Mouse (Mus musculus) limb, embryonic 11.5 days (tissue): ENCODE measurements around the gene Aldh1l1. TPM values are rescaled to one million over a fixed set of nuclear protein-coding genes. Genes with fewer than 3 reads are reported as not detected.

ENCODE experiments used
- ATAC-seq: fragments of 200-750 bp; cut with Nextera tagmentation; 2 replicates; pipeline ENCODE4 v1.8.0; 2017; ENCODE audit warnings: low read depth; ENCODE audit not compliant: insufficient number of reproducible peaks, low FRiP score, low TSS enrichment
- DNase-seq: peaks from one replicate; pipeline ENCODE4 v3.0.0-alpha.2; 2015; ENCODE audit warnings: low spot score
- H3K27ac ChIP-seq: fragments of 300-500 bp; sonication (generic); replicated peaks from 2 replicates; pipeline ENCODE4 v1.5.1; 2014; ENCODE audit warnings: low read depth, mild to moderate bottlenecking, low read length
- H3K27me3 ChIP-seq: fragments of 300-500 bp; sonication (generic); 2 replicates; pipeline ENCODE4 v1.6.1; 2014; ENCODE audit warnings: mild to moderate bottlenecking, low read length, mixed read lengths; ENCODE audit not compliant: control insufficient read depth, insufficient read depth
- H3K36me3 ChIP-seq: fragments of 300-500 bp; sonication (generic); 2 replicates; pipeline ENCODE4 v1.6.1; 2014; ENCODE audit warnings: mild to moderate bottlenecking, low read length, moderate library complexity, mixed read lengths; ENCODE audit not compliant: control insufficient read depth, insufficient read depth
- H3K4me1 ChIP-seq: fragments of 300-500 bp; sonication (generic); 2 replicates; pipeline ENCODE4 v1.6.1; 2014; ENCODE audit warnings: low read length, mixed read lengths; ENCODE audit not compliant: control insufficient read depth, insufficient read depth
- H3K4me2 ChIP-seq: fragments of 300-500 bp; sonication (generic); 2 replicates; pipeline ENCODE4 v1.6.1; 2014; ENCODE audit warnings: low read depth, mild to moderate bottlenecking, moderate library complexity; ENCODE audit not compliant: severe bottlenecking
- H3K4me3 ChIP-seq: fragments of 300-500 bp; sonication (generic); 2 replicates; pipeline ENCODE4 v1.5.1; 2014; ENCODE audit warnings: low read depth, low read length
- H3K9ac ChIP-seq: fragments of 300-500 bp; sonication (generic); 2 replicates; pipeline ENCODE4 v1.6.1; 2014; ENCODE audit warnings: mild to moderate bottlenecking, low read length
- H3K9me3 ChIP-seq: fragments of 300-500 bp; sonication (generic); 2 replicates; pipeline ENCODE4 v1.6.1; 2016; ENCODE audit warnings: low read length; ENCODE audit not compliant: control insufficient read depth
- WGBS: fragments of 180-500 bp; shearing (Covaris S2); extraction: QIAGEN DNeasy Blood & Tissue Kit; methylation state at CpG from one replicate; pipeline ENCODE4 v1.1.7; 2014; 5-methylcytosine and 5-hydroxymethylcytosine counted together
- polyA plus RNA-seq: library from polyadenylated mRNA; unstranded; fragments of >200 nt; fragmentation: Nextera tagmentation; extraction: Ambion mirVana; gene quantifications from 2 replicates; pipeline ENCODE4 v1.2.1, GENCODE M21; 2014

Gene Aldh1l1
- polyA plus RNA-seq, 1 experiment from 2014 or later, result 0.57 TPM

- Histone ChIP-seq H3K9ac (no peak overlapping the region), H3K4me3 (no peak overlapping the region), H3K4me2 (no peak overlapping the region), H3K36me3 (no peaks in the 10 kb centered on the region), H3K27me3 (no peaks in the 10 kb centered on the region), H3K27ac (no peak overlapping the region), H3K4me1 (no peaks in the 10 kb centered on the region), H3K9me3 (no peaks in the 10 kb centered on the region)
- no peak for ATAC-seq
- no peak for DNase-seq
These were observed 67.0 kb downstream of the Aldh1l1 start for GRCm38 (mm10) chr6:90553197-90553596.

- H3K36me3 ChIP-seq, result no peaks in the 10 kb centered on the region
- no peaks in the 10 kb centered on the region for H3K27me3 ChIP-seq
- no peaks in the 10 kb centered on the region for H3K4me1 ChIP-seq
- H3K4me2 ChIP-seq, result no peak overlapping the region
- no peak overlapping the region for H3K27ac ChIP-seq
- no peaks in the 10 kb centered on the region for H3K9me3 ChIP-seq
- 95% methylated on average over 5 of the region's 5 CpGs for WGBS
- DNase-seq (no peak), ATAC-seq (no peak)
- H3K4me3 ChIP-seq, result no peak overlapping the region
- H3K9ac ChIP-seq, result no peak overlapping the region
These were observed 67.5 kb downstream of the Aldh1l1 start for GRCm38 (mm10) chr6:90553682-90554081.

DNA sequence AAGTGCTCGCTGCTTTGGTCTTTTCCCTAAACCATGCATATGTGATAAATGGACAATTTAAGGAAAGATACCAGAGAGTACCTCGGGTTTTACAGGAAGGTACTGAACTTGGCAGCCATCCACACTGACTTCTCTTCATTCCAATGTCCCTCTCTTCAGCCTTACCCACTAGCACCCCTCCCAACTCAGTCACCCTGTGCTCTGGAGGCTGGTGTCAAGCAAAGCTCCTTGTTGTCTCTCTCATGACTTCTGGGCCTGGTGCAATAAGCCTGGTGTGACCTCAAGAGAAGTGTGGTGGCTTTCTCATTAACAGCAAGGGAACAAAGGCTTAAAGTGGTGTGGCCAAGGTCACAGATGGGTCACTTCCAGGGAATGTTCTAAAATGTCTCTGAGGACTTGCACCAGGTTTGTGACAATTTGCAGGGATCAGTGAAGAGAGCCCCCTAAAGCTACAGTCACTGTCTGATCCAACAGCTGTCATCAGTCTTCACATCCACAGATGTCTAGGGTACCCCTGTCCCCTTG is 70.4 kb downstream of the Aldh1l1 start:
- no peaks in the 10 kb centered on the region for H3K9me3 ChIP-seq
- H3K9ac ChIP-seq, result no peak overlapping the region
- H3K4me3 ChIP-seq, result no peak overlapping the region
- ATAC-seq (no peak), DNase-seq (no peak)
- 58% methylated on average over 2 of the region's 2 CpGs for WGBS
- H3K27me3 ChIP-seq, result no peaks in the 10 kb centered on the region
- no peaks in the 10 kb centered on the region for H3K36me3 ChIP-seq
- no peaks in the 10 kb centered on the region for H3K4me1 ChIP-seq
- H3K27ac ChIP-seq, result no peak overlapping the region
- no peak overlapping the region for H3K4me2 ChIP-seq

DNA sequence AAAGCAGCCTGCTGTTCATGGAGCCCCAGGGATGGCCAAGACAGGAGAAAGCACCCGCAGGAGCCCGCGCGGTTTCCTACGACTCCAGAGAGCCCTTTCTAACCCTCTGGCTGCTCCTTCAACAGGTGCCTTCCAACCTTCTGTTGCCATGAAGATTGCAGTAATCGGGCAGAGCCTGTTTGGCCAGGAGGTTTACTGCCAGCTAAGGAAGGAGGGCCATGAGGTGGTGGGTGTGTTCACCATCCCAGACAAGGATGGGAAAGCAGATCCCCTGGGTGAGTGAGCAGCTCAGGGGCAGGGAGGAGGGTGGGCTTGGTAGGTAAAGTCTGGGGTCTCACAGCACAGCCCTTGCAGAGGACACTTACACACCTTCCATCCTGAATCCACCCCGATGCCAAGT is 70.8 kb downstream of the Aldh1l1 start:
- Histone ChIP-seq H3K36me3 (no peaks in the 10 kb centered on the region), H3K9ac (no peak overlapping the region)
- no peak for ATAC-seq

GRCm38 (mm10) chr6:90557829-90558693 is 71.8 kb downstream of the Aldh1l1 start:
- DNase-seq, result no peak
- H3K9me3 ChIP-seq, result no peaks in the 10 kb centered on the region
- H3K27ac ChIP-seq, result no peak overlapping the region
- WGBS, result 67% methylated on average over 6 of the region's 6 CpGs
- no peak overlapping the region for H3K4me2 ChIP-seq
- H3K27me3 ChIP-seq, result no peaks in the 10 kb centered on the region
- H3K9ac ChIP-seq, result no peak overlapping the region
- no peaks in the 10 kb centered on the region for H3K36me3 ChIP-seq
- ATAC-seq, result no peak
- no peak overlapping the region for H3K4me3 ChIP-seq
- no peaks in the 10 kb centered on the region for H3K4me1 ChIP-seq

More for the DNA sequence above, 70.8 kb downstream of the Aldh1l1 start:
- Histone ChIP-seq H3K4me1 (no peaks in the 10 kb centered on the region), H3K4me3 (no peak overlapping the region), H3K4me2 (no peak overlapping the region), H3K9me3 (no peaks in the 10 kb centered on the region), H3K27me3 (no peaks in the 10 kb centered on the region), H3K27ac (no peak overlapping the region)
- 91% methylated on average over 7 of the region's 7 CpGs for WGBS
- no peak for DNase-seq

GRCm38 (mm10) chr6:90560390-90561058 is 74.3 kb downstream of the Aldh1l1 start:
- no peak for ATAC-seq
- H3K9me3 ChIP-seq, result no peaks in the 10 kb centered on the region
- DNase-seq, result no peak
- WGBS, result 85% methylated on average over 3 of the region's 3 CpGs
- H3K4me2 ChIP-seq, result no peak overlapping the region
- no peaks in the 10 kb centered on the region for H3K36me3 ChIP-seq
- H3K4me1 ChIP-seq, result no peaks in the 10 kb centered on the region
- H3K27ac ChIP-seq, result no peak overlapping the region
- H3K4me3 ChIP-seq, result no peak overlapping the region
- H3K27me3 ChIP-seq, result no peaks in the 10 kb centered on the region
- no peak overlapping the region for H3K9ac ChIP-seq

DNA sequence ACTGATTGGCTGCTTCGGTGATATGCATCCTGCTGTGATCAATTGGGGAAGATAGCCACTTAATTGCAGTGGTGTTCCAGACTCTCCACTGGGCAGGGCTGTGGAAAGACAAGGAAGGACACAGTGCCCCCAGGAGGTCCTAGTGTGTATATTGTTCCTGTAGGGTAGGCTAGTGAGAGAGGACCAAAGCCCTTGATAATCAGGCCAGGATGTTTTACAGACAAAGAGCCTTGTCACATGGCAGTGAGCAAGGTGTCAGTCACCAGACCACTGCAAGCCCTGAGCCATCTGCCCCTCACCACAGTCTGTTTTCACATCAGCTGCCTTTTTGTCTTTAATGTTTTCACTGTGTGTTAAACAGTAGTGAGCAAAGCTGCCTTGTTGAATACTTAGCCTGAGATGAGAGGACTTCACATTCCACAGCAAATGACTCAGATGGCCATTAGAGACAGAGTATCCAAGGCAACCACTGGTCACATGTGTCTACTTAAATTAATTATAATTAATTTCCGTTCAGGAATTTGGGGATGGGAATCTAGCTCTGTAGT is 75.1 kb downstream of the Aldh1l1 start:
- Histone ChIP-seq H3K4me1 (no peaks in the 10 kb centered on the region), H3K27me3 (no peaks in the 10 kb centered on the region), H3K9me3 (no peaks in the 10 kb centered on the region), H3K4me2 (no peak overlapping the region), H3K27ac (no peak overlapping the region), H3K9ac (no peak overlapping the region), H3K36me3 (no peaks in the 10 kb centered on the region), H3K4me3 (no peak overlapping the region)
- ATAC-seq (no peak), DNase-seq (no peak)
- 47% methylated on average over 2 of the region's 2 CpGs for WGBS

GRCm38 (mm10) chr6:90564240-90564639 is 78.0 kb downstream of the Aldh1l1 start:
- Histone ChIP-seq H3K9ac (no peak overlapping the region), H3K27ac (no peak overlapping the region), H3K4me3 (no peak overlapping the region), H3K9me3 (no peaks in the 10 kb centered on the region), H3K4me2 (no peak overlapping the region), H3K36me3 (no peaks in the 10 kb centered on the region), H3K4me1 (no peaks in the 10 kb centered on the region), H3K27me3 (no peaks in the 10 kb centered on the region)
- no peak for ATAC-seq
- DNase-seq, result no peak
- 83% methylated on average over 9 of the region's 9 CpGs for WGBS
